Mouse (Mus musculus) thymus, postnatal 36 days (tissue): ENCODE measurements around the gene Tubb1.

ENCODE experiments used
- DNase-seq, 2 experiments: peaks; one replicate each; pipeline ENCODE4 v3.0.0; 2022; ENCODE audit warnings: mixed read lengths in 2 of 2

Gene Tubb1

GRCm38 (mm10) chr2:174450353-174450752 lies at the start of gene Tubb1:
Gene Tubb1, plus strand, starts transcription at chr2:174450695.
- DNase-seq: no peak

- DNase-seq: no peak
Observed at GRCm38 (mm10) chr2:174410222-174410621, 40.3 kb upstream of the Tubb1 start.

- no peak for DNase-seq
Observed at GRCm38 (mm10) chr2:174413127-174413526, 37.4 kb upstream of the Tubb1 start.

GRCm38 (mm10) chr2:174415001-174415730 lies 35.3 kb upstream of the Tubb1 start:
- DNase-seq: no peak

- DNase-seq: peak; percentile 94 to 95
Observed at GRCm38 (mm10) chr2:174415731-174416310, 34.7 kb upstream of the Tubb1 start, which contains the start of gene Nelfcd. Gene Nelfcd, plus strand, starts transcription at chr2:174415804.

- no peak for DNase-seq
Observed at GRCm38 (mm10) chr2:174421107-174421506, 29.4 kb upstream of the Tubb1 start.

- no peak for DNase-seq
Observed at GRCm38 (mm10) chr2:174424301-174425085, 26.0 kb upstream of the Tubb1 start.

GRCm38 (mm10) chr2:174426856-174427255 lies 23.6 kb upstream of the Tubb1 start:
- no peak for DNase-seq

GRCm38 (mm10) chr2:174428076-174428835 lies 22.2 kb upstream of the Tubb1 start:
- DNase-seq: no peak

- DNase-seq: no peak
Observed at GRCm38 (mm10) chr2:174428996-174429591, 21.4 kb upstream of the Tubb1 start.

- DNase-seq: no peak
Observed at GRCm38 (mm10) chr2:174434943-174435342, 15.6 kb upstream of the Tubb1 start.

- DNase-seq: no peak
Observed at GRCm38 (mm10) chr2:174436076-174436701, 14.3 kb upstream of the Tubb1 start.

GRCm38 (mm10) chr2:174436916-174437696 lies 13.4 kb upstream of the Tubb1 start:
- DNase-seq: no peak

- DNase-seq: no peak
Observed at GRCm38 (mm10) chr2:174437697-174437982, 12.9 kb upstream of the Tubb1 start.

GRCm38 (mm10) chr2:174438181-174438580 lies 12.3 kb upstream of the Tubb1 start:
- no peak for DNase-seq

GRCm38 (mm10) chr2:174438737-174439449 lies 11.6 kb upstream of the Tubb1 start, which contains the start of gene Ctsz:
Gene Ctsz, minus strand, starts transcription at chr2:174439039.
- peak; percentile 74 to 75 for DNase-seq

GRCm38 (mm10) chr2:174439450-174439838 lies 11.1 kb upstream of the Tubb1 start:
- no peak for DNase-seq

GRCm38 (mm10) chr2:174439961-174440360 lies 10.5 kb upstream of the Tubb1 start:
- DNase-seq: no peak

GRCm38 (mm10) chr2:174441898-174442297 lies 8.6 kb upstream of the Tubb1 start:
- no peak for DNase-seq

GRCm38 (mm10) chr2:174442460-174442859 lies 8.0 kb upstream of the Tubb1 start:
- peak in 1 of 2 experiments; percentile 32 for DNase-seq

- DNase-seq: no peak
Observed at GRCm38 (mm10) chr2:174443046-174443445, 7.4 kb upstream of the Tubb1 start.
